Mouse (Mus musculus): ENCODE results near the gene Slain2. TPM values are rescaled to one million over a fixed set of nuclear protein-coding genes. Genes with fewer than 3 reads are reported as not detected.

Gene Slain2
- 23.3 and 26.9 TPM in 2 replicates for polyA plus RNA-seq (2012; rRNA removed)

GRCm38 (mm10) chr5:72913648-72914557, at the start of gene Slain2:
Gene Slain2, plus strand, starts transcription at chr5:72914304.

GRCm38 (mm10) chr5:72868091-72868875, 45.8 kb upstream of the Slain2 start, which contains the start of gene Tec:
Gene Tec, minus strand, starts transcription at chr5:72868483.

GRCm38 (mm10) chr5:72974602-72975001, 60.5 kb downstream of the Slain2 start, which contains the start of gene Gm10135:
Gene Gm10135, minus strand, starts transcription at chr5:72974702.

GRCm38 (mm10) chr5:73006784-73007581, 92.9 kb downstream of the Slain2 start, which contains the start of gene Slc10a4:
Gene Slc10a4, plus strand, starts transcription at chr5:73006883.

Other genes with a start within 250 kb of the Slain2 start
- gene Txk, start 161.5 kb upstream of the Slain2 start, polyA plus RNA-seq (2012; rRNA removed): 0.08 and 0.09 TPM in 2 replicates
- gene Tec, start 45.8 kb upstream of the Slain2 start, polyA plus RNA-seq (2012; rRNA removed): 3.7 and 4.1 TPM in 2 replicates
- gene Gm10135, start 60.4 kb downstream of the Slain2 start, polyA plus RNA-seq (2012; rRNA removed): not detected in 2 replicates
- gene Slc10a4, start 92.6 kb downstream of the Slain2 start, polyA plus RNA-seq (2012; rRNA removed): 14.9 and 16.8 TPM in 2 replicates